Mouse (Mus musculus) lung, postnatal 0 days (tissue): ENCODE measurements around the gene Ubap2l. TPM values are rescaled to one million over a fixed set of nuclear protein-coding genes. Genes with fewer than 3 reads are reported as not detected.

Experiments
- ATAC-seq: fragments of 200-750 bp; cut with Nextera tagmentation; 2 replicates; pipeline ENCODE4 v1.8.0; 2017; ENCODE audit warnings: moderate library complexity
- DNase-seq: peaks from one replicate; pipeline ENCODE4 v3.0.0-alpha.2; 2016; ENCODE audit warnings: low spot score
- H3K27ac ChIP-seq: fragments of 300-500 bp; sonication (generic); 2 replicates; pipeline ENCODE4 v1.5.1; 2014; ENCODE audit warnings: antibody characterized with exemption, mild to moderate bottlenecking, low read length, mixed read lengths
- H3K27me3 ChIP-seq: fragments of 300-500 bp; sonication (generic); replicated peaks from 2 replicates; pipeline ENCODE4 v1.6.1; 2014; ENCODE audit warnings: low read length, mixed read lengths; ENCODE audit not compliant: insufficient read depth
- H3K36me3 ChIP-seq: fragments of 300-500 bp; sonication (generic); 2 replicates; pipeline ENCODE4 v1.6.1; 2014; ENCODE audit warnings: low read length, mixed read lengths; ENCODE audit not compliant: insufficient read depth
- H3K4me1 ChIP-seq: fragments of 300-500 bp; sonication (generic); 2 replicates; pipeline ENCODE4 v1.6.1; 2014; ENCODE audit warnings: antibody characterized with exemption, low read depth, low read length, mixed read lengths; ENCODE audit not compliant: insufficient read depth
- H3K4me2 ChIP-seq: fragments of 300-500 bp; sonication (generic); replicated peaks from 2 replicates; pipeline ENCODE4 v1.6.1; 2014; ENCODE audit warnings: low read depth, mild to moderate bottlenecking, low read length, moderate library complexity, mixed read lengths
- H3K4me3 ChIP-seq: fragments of 300-500 bp; sonication (generic); 2 replicates; pipeline ENCODE4 v1.5.1; 2014; ENCODE audit warnings: low read depth, low read length
- H3K9ac ChIP-seq: fragments of 300-500 bp; sonication (generic); replicated peaks from 2 replicates; pipeline ENCODE4 v1.6.1; 2014; ENCODE audit warnings: low read depth, mild to moderate bottlenecking
- H3K9me3 ChIP-seq: fragments of 300-500 bp; sonication (generic); 2 replicates; pipeline ENCODE4 v1.6.1; 2016; ENCODE audit warnings: low read length, mixed read lengths
- CTCF ChIP-seq: IDR thresholded peaks from 2 replicates; pipeline ENCODE4 v1.5.1; 2016; ENCODE audit warnings: antibody characterized with exemption, mild to moderate bottlenecking
- EP300 ChIP-seq: IDR thresholded peaks from 2 replicates; pipeline ENCODE4 v1.6.1; 2016; ENCODE audit warnings: antibody characterized with exemption, mild to moderate bottlenecking, control low read depth
- WGBS: fragments of 180-500 bp; shearing (Covaris S2); extraction: QIAGEN DNeasy Blood & Tissue Kit; methylation state at CpG from one replicate; pipeline ENCODE4 v1.1.7; 2014; 5-methylcytosine and 5-hydroxymethylcytosine counted together
- polyA plus RNA-seq: library from polyadenylated mRNA; unstranded; fragments of >200 nt; fragmentation: Nextera tagmentation; extraction: Ambion mirVana; gene quantifications from 2 replicates; pipeline ENCODE4 v1.2.1, GENCODE M21; 2015

Ubap2l gene
- polyA plus RNA-seq, 1 experiment from 2014 or later = 101 TPM

GRCm38 (mm10) chr3:89997791-89998495, 54.5 kb downstream of the Ubap2l start:
- H3K9ac ChIP-seq = peak overlapping the region; percentile 75
- peak; percentile 45 for ATAC-seq
- H3K4me3 ChIP-seq = peak overlapping the region; percentile 72
- TF ChIP-seq EP300 (no peak; the same call in 1 of the 2 replicates), CTCF (no peak)
- H3K4me1 ChIP-seq = no peaks in the 10 kb centered on the region
- no peaks in the 10 kb centered on the region for H3K27me3 ChIP-seq
- no peaks in the 10 kb centered on the region for H3K9me3 ChIP-seq
- H3K4me2 ChIP-seq = peak overlapping the region; percentile 86
- 7% methylated on average over 22 of the region's 23 CpGs for WGBS
- H3K36me3 ChIP-seq = no peaks in the 10 kb centered on the region; the same call in 1 of the 2 replicates
- peak overlapping the region; percentile 95 for H3K27ac ChIP-seq
- DNase-seq = peak; percentile 56

GRCm38 (mm10) chr3:89994807-89995515, 57.5 kb downstream of the Ubap2l start:
- H3K27ac ChIP-seq = no peak overlapping the region
- no peaks in the 10 kb centered on the region for H3K27me3 ChIP-seq
- H3K36me3 ChIP-seq = no peaks in the 10 kb centered on the region
- DNase-seq = no peak
- TF ChIP-seq CTCF (0 out of 2 replicates have a peak, but pooled peaks have one; percentile 5), EP300 (no peak)
- no peak overlapping the region for H3K9ac ChIP-seq
- no peak for ATAC-seq
- no peaks in the 10 kb centered on the region for H3K9me3 ChIP-seq
- no peaks in the 10 kb centered on the region for H3K4me1 ChIP-seq
- WGBS = 86% methylated on average over 5 of the region's 5 CpGs
- H3K4me2 ChIP-seq = no peak overlapping the region
- H3K4me3 ChIP-seq = no peak overlapping the region

DNA sequence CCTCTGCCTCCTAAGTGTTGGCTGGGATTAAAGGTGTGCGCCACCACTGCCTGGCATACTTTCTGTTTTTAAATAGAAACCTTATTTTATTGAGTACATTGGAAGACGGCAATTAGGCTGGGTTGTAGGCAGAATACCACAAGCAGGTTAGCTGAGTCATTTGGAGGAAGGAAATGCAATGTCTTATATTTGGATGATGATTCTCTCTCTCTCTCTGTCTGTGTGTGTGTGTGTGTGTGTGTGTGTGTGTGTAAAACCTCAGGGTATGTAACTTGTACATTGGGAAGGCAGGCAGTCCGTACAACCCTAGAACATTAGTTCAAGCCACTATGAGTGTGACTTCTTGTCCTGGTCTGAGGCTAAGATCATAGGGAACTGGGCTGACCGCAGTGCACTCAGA, 64.6 kb downstream of the Ubap2l start:
- no peaks in the 10 kb centered on the region for H3K9me3 ChIP-seq
- H3K4me2 ChIP-seq = no peak overlapping the region
- DNase-seq (no peak), ATAC-seq (no peak)
- TF ChIP-seq EP300 (no peak), CTCF (no peak)
- no peak overlapping the region for H3K27ac ChIP-seq
- no peaks in the 10 kb centered on the region for H3K36me3 ChIP-seq
- H3K4me3 ChIP-seq = no peak overlapping the region
- WGBS = 85% methylated on average over 4 of the region's 4 CpGs
- H3K4me1 ChIP-seq = no peaks in the 10 kb centered on the region
- no peaks in the 10 kb centered on the region for H3K27me3 ChIP-seq
- no peak overlapping the region for H3K9ac ChIP-seq

- Histone ChIP-seq H3K27ac (no peak overlapping the region), H3K9me3 (no peaks in the 10 kb centered on the region), H3K4me3 (no peak overlapping the region), H3K9ac (no peak overlapping the region), H3K4me1 (no peaks in the 10 kb centered on the region), H3K4me2 (no peak overlapping the region), H3K36me3 (no peaks in the 10 kb centered on the region), H3K27me3 (no peaks in the 10 kb centered on the region)
- 46% methylated on average over 3 of the region's 3 CpGs for WGBS
- peak; percentile 10; the same call in 1 of the 2 replicates for TF ChIP-seq CTCF
- no peak for TF ChIP-seq EP300
- DNase-seq (no peak), ATAC-seq (no peak)
These were observed 65.2 kb downstream of the Ubap2l start for GRCm38 (mm10) chr3:89987211-89987610.

DNA sequence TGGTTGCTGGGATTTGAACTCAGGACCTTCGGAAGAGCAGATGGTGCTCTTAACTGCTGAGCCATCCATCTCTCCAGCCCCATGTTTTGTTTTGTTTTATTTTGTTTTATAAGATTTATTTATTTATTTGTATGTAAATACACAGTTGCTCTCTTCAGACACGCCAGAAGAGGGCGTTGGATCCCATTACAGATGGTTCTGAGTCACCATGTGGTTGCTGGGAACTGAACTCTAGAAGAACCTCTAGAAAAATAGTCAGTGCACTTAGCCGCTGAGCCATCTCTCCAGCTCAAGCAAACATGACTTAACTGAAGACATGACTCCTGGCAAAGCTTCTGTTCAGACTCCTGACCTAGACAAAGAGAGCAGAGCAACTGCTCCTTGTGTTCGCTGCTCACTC, 70.0 kb downstream of the Ubap2l start:
- Histone ChIP-seq H3K27me3 (no peaks in the 10 kb centered on the region), H3K36me3 (no peaks in the 10 kb centered on the region), H3K27ac (no peak overlapping the region), H3K9ac (no peak overlapping the region), H3K9me3 (no peaks in the 10 kb centered on the region), H3K4me2 (no peak overlapping the region), H3K4me1 (no peaks in the 10 kb centered on the region), H3K4me3 (no peak overlapping the region)
- no peak for ATAC-seq
- no peak for DNase-seq
- WGBS = 73% methylated on average over 5 of the region's 5 CpGs
- TF ChIP-seq CTCF = no peak
- no peak for TF ChIP-seq EP300

GRCm38 (mm10) chr3:89976859-89977258, 75.6 kb downstream of the Ubap2l start:
- no peaks in the 10 kb centered on the region for H3K9me3 ChIP-seq
- TF ChIP-seq EP300 (no peak), CTCF (no peak)
- ATAC-seq = no peak
- H3K36me3 ChIP-seq = no peaks in the 10 kb centered on the region
- H3K4me1 ChIP-seq = no peaks in the 10 kb centered on the region
- no peak overlapping the region for H3K9ac ChIP-seq
- H3K27me3 ChIP-seq = no peaks in the 10 kb centered on the region
- no peak for DNase-seq
- no peak overlapping the region for H3K27ac ChIP-seq
- H3K4me3 ChIP-seq = no peak overlapping the region
- H3K4me2 ChIP-seq = no peak overlapping the region
